Mouse (Mus musculus): ENCODE measurements around the gene Fktn.
"Not testable (repeated sequence)": the region's sequence is repeated elsewhere in the genome, so short reads cannot be mapped to it uniquely, and the experiment has no call there.

Gene Fktn

GRCm38 (mm10) chr4:53713704-53714050 is at the start of gene Fktn:
Gene Fktn, plus strand, starts transcription at chr4:53713998.
- DNase-seq (ENCODE audit: low read depth, low spot score): no peak

- DNase-seq (ENCODE audit: low read depth, low spot score): no peak
Measured at GRCm38 (mm10) chr4:53682092-53682491, 31.7 kb upstream of the Fktn start.

GRCm38 (mm10) chr4:53688965-53689364 is 24.8 kb upstream of the Fktn start:
- DNase-seq (ENCODE audit: low read depth, low spot score): no peak

GRCm38 (mm10) chr4:53691418-53691817 is 22.4 kb upstream of the Fktn start:
- DNase-seq (ENCODE audit: low read depth, low spot score): no peak

- DNase-seq (ENCODE audit: low read depth, low spot score): not testable (repeated sequence)
Measured at GRCm38 (mm10) chr4:53709166-53709565, 4.6 kb upstream of the Fktn start.

- DNase-seq (ENCODE audit: low read depth, low spot score): no peak
Measured at GRCm38 (mm10) chr4:53710021-53710420, 3.8 kb upstream of the Fktn start.

- no peak for DNase-seq (ENCODE audit: low read depth, low spot score)
Measured at GRCm38 (mm10) chr4:53710555-53711328, 3.1 kb upstream of the Fktn start.

GRCm38 (mm10) chr4:53714051-53714814 is 435 bp downstream of the Fktn start:
- peak; percentile 96 for DNase-seq (ENCODE audit: low read depth, low spot score)

GRCm38 (mm10) chr4:53715977-53716376 is 2.2 kb downstream of the Fktn start:
- DNase-seq (ENCODE audit: low read depth, low spot score): peak; percentile 50

GRCm38 (mm10) chr4:53717546-53717945 is 3.7 kb downstream of the Fktn start:
- no peak for DNase-seq (ENCODE audit: low read depth, low spot score)

GRCm38 (mm10) chr4:53718261-53718660 is 4.5 kb downstream of the Fktn start:
- no peak for DNase-seq (ENCODE audit: low read depth, low spot score)

GRCm38 (mm10) chr4:53722506-53722905 is 8.7 kb downstream of the Fktn start:
- DNase-seq (ENCODE audit: low read depth, low spot score): no peak

- not testable (repeated sequence) for DNase-seq (ENCODE audit: low read depth, low spot score)
Measured at GRCm38 (mm10) chr4:53726100-53726499, 12.3 kb downstream of the Fktn start.

- DNase-seq (ENCODE audit: low read depth, low spot score): no peak
Measured at GRCm38 (mm10) chr4:53728121-53728520, 14.3 kb downstream of the Fktn start.

- DNase-seq (ENCODE audit: low read depth, low spot score): peak; percentile 56
Measured at GRCm38 (mm10) chr4:53738956-53739616, 25.3 kb downstream of the Fktn start.

GRCm38 (mm10) chr4:53749831-53750230 is 36.0 kb downstream of the Fktn start:
- no peak for DNase-seq (ENCODE audit: low read depth, low spot score)

GRCm38 (mm10) chr4:53750391-53751120 is 36.8 kb downstream of the Fktn start:
- peak; percentile 42 for DNase-seq (ENCODE audit: low read depth, low spot score)

GRCm38 (mm10) chr4:53757030-53757429 is 43.2 kb downstream of the Fktn start:
- no peak for DNase-seq (ENCODE audit: low read depth, low spot score)

- no peak for DNase-seq (ENCODE audit: low read depth, low spot score)
Measured at GRCm38 (mm10) chr4:53758764-53759163, 45.0 kb downstream of the Fktn start.

GRCm38 (mm10) chr4:53759678-53760077 is 45.9 kb downstream of the Fktn start:
- DNase-seq (ENCODE audit: low read depth, low spot score): no peak

GRCm38 (mm10) chr4:53762501-53762900 is 48.7 kb downstream of the Fktn start:
- DNase-seq (ENCODE audit: low read depth, low spot score): peak; percentile 60
